Mouse (Mus musculus) embryonic facial prominence, embryonic 13.5 days (tissue): ENCODE measurements around the gene Kif1bp. TPM values are rescaled to one million over a fixed set of nuclear protein-coding genes. Genes with fewer than 3 reads are reported as not detected.
"Not testable (repeated sequence)": the region's sequence is repeated elsewhere in the genome, so short reads cannot be mapped to it uniquely, and the experiment has no call there.

Experiments
- ATAC-seq: fragments of 200-750 bp; cut with Nextera tagmentation; 2 replicates; pipeline ENCODE4 v1.8.0; 2017; ENCODE audit warnings: low read depth; ENCODE audit not compliant: insufficient number of reproducible peaks, insufficient read depth, low FRiP score, low TSS enrichment
- H3K27ac ChIP-seq: fragments of 300-500 bp; sonication (generic); 2 replicates; pipeline ENCODE4 v1.5.1; 2015; ENCODE audit warnings: moderate library complexity, mild to moderate bottlenecking, inconsistent platforms
- H3K27me3 ChIP-seq: fragments of 300-500 bp; sonication (generic); 2 replicates; pipeline ENCODE4 v1.6.1; 2015; ENCODE audit warnings: mild to moderate bottlenecking, inconsistent platforms
- H3K36me3 ChIP-seq: fragments of 300-500 bp; sonication (generic); 2 replicates; pipeline ENCODE4 v1.6.1; 2015; ENCODE audit warnings: mild to moderate bottlenecking, inconsistent platforms
- H3K4me1 ChIP-seq: fragments of 300-500 bp; sonication (generic); 2 replicates; pipeline ENCODE4 v1.6.1; 2015; ENCODE audit warnings: inconsistent platforms
- H3K4me2 ChIP-seq: fragments of 300-500 bp; sonication (generic); 2 replicates; pipeline ENCODE4 v1.6.1; 2015; ENCODE audit warnings: moderate library complexity, mild to moderate bottlenecking, inconsistent platforms
- H3K4me3 ChIP-seq: fragments of 300-500 bp; sonication (generic); 2 replicates; pipeline ENCODE4 v1.5.1; 2015; ENCODE audit warnings: mild to moderate bottlenecking, inconsistent platforms
- H3K9ac ChIP-seq: fragments of 300-500 bp; sonication (generic); 2 replicates; pipeline ENCODE4 v1.6.1; 2015; ENCODE audit warnings: mild to moderate bottlenecking, inconsistent platforms
- H3K9me3 ChIP-seq: fragments of 300-500 bp; sonication (generic); 2 replicates; pipeline ENCODE4 v1.6.1; 2016; ENCODE audit warnings: inconsistent platforms
- WGBS: fragments of 180-500 bp; shearing (Covaris S2); methylation state at CpG from one replicate; pipeline ENCODE4 v1.1.7; 2015; ENCODE audit warnings: mixed read lengths; 5-methylcytosine and 5-hydroxymethylcytosine counted together
- polyA plus RNA-seq: library from polyadenylated mRNA; unstranded; fragments of >200 nt; fragmentation: Nextera tagmentation; extraction: Ambion mirVana; gene quantifications from 2 replicates; pipeline ENCODE4 v1.2.1, GENCODE M21; 2015

Kif1bp gene
- polyA plus RNA-seq, 1 experiment from 2014 or later: 38.5 TPM

GRCm38 (mm10) chr10:62507591-62508308 is 70.5 kb downstream of the Kif1bp start:
- H3K4me2 ChIP-seq: peak overlapping the region; percentile 64
- peak overlapping the region; percentile 33 for H3K4me3 ChIP-seq
- ATAC-seq: no peak
- H3K4me1 ChIP-seq: 0 out of 2 replicates have a peak, but pooled peaks cover 6% of the 10 kb centered on the region
- H3K27ac ChIP-seq: no peak overlapping the region
- WGBS: 13% methylated on average over 18 of the region's 18 CpGs
- peak overlapping the region; percentile 59 for H3K9ac ChIP-seq
- no peaks in the 10 kb centered on the region for H3K36me3 ChIP-seq
- peaks cover 23% of the 10 kb centered on the region for H3K27me3 ChIP-seq
- no peaks in the 10 kb centered on the region for H3K9me3 ChIP-seq

GRCm38 (mm10) chr10:62507071-62507470 is 71.2 kb downstream of the Kif1bp start:
- no peak overlapping the region for H3K4me2 ChIP-seq
- no peak for ATAC-seq

DNA sequence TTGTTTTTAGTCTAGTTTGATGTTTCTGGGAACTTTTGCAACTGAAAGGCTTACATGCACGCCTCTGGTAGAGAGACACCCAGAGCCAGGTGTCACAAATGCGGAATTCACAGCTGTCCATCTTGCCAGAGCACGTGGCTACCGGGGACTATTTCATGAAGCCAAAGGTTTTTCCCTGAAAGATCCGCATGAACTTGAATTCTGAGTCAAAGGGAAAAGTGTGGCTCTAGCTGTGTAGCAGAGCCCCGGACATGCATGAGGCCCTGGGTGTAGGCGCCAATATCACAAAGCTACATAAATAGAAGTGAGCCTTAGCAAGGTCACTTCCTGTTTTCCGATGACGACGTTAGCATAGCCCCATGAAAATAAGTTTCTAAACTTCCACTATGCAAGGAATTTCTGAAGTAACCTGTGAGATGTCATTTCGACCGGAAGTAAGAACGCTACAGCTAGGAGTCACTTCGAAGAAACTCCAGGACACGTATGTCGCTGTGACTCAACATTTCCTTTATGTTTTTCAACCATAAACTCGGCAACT is 72.2 kb downstream of the Kif1bp start:
- H3K9ac ChIP-seq: no peak overlapping the region
- no peak overlapping the region for H3K4me2 ChIP-seq
- 0 out of 2 replicates have a peak, but pooled peaks cover 6% of the 10 kb centered on the region for H3K4me1 ChIP-seq
- H3K9me3 ChIP-seq: no peaks in the 10 kb centered on the region
- peaks cover 23% of the 10 kb centered on the region for H3K27me3 ChIP-seq
- ATAC-seq: no peak
- H3K4me3 ChIP-seq: no peak overlapping the region
- no peak overlapping the region for H3K27ac ChIP-seq
- no peaks in the 10 kb centered on the region for H3K36me3 ChIP-seq
- 83% methylated on average over 17 of the region's 17 CpGs for WGBS

More at GRCm38 (mm10) chr10:62507071-62507470, 71.2 kb downstream of the Kif1bp start:
- Histone ChIP-seq H3K9ac (no peak overlapping the region), H3K27me3 (peaks cover 23% of the 10 kb centered on the region), H3K4me1 (0 out of 2 replicates have a peak, but pooled peaks cover 6% of the 10 kb centered on the region), H3K9me3 (no peaks in the 10 kb centered on the region), H3K4me3 (no peak overlapping the region), H3K36me3 (no peaks in the 10 kb centered on the region), H3K27ac (no peak overlapping the region)
- WGBS: 85% methylated on average over 4 of the region's 4 CpGs

- Histone ChIP-seq H3K36me3 (no peaks in the 10 kb centered on the region), H3K27me3 (peaks cover 23% of the 10 kb centered on the region), H3K9ac (no peak overlapping the region), H3K27ac (no peak overlapping the region), H3K4me2 (no peak overlapping the region), H3K4me3 (no peak overlapping the region), H3K4me1 (0 out of 2 replicates have a peak, but pooled peaks cover 6% of the 10 kb centered on the region), H3K9me3 (no peaks in the 10 kb centered on the region)
- ATAC-seq: no peak
- 79% methylated on average over 9 of the region's 9 CpGs for WGBS
These were observed 72.9 kb downstream of the Kif1bp start for GRCm38 (mm10) chr10:62505224-62505983.

DNA sequence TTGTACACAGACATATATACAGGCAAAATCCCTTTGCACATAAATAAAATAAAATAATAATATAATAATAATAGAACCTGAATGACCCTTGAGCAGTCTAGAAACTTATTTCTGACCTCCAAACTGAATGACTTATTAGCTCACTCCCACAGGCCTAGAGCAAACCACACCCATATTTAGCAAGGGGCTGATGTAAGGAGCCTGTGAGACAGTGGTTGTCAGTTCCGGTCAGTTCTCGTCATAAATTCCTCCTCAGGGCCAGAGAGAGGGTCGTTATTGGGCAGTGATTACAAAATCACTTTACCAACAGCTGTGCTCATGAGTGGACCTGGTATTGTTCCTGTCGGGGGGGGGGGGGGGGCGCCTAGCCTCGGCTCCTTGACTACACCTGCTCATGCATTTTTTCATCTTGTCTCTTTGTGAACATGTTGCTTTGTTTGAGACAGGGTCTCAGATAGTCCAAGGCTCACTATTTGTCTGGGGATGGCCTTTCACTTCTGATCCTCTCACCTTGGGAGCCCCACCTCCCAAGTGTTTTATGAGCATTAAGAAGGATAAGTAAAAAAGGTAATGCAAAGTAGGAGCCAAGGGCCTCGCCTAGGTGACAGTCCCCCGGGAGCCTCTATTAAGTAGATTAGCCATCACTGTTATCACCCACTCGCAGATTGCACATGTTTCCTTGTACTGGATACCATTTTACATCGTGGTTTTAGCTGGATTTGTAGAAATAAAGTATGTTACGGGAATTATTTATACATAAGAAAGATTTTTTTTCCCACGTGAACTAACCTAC is 74.2 kb downstream of the Kif1bp start:
- Histone ChIP-seq H3K27ac (no peak overlapping the region), H3K9ac (no peak overlapping the region), H3K4me2 (no peak overlapping the region), H3K27me3 (peaks cover 22% of the 10 kb centered on the region), H3K9me3 (no peaks in the 10 kb centered on the region), H3K4me3 (no peak overlapping the region), H3K4me1 (0 out of 2 replicates have a peak, but pooled peaks cover 6% of the 10 kb centered on the region), H3K36me3 (no peaks in the 10 kb centered on the region)
- 75% methylated on average over 12 of the region's 12 CpGs for WGBS
- no peak for ATAC-seq

- no peak for ATAC-seq
- 76% methylated on average over 4 of the region's 4 CpGs for WGBS
- H3K4me1 ChIP-seq: 0 out of 2 replicates have a peak, but pooled peaks cover 1% of the 10 kb centered on the region
- peaks cover 16% of the 10 kb centered on the region for H3K27me3 ChIP-seq
- no peak overlapping the region for H3K27ac ChIP-seq
- H3K9me3 ChIP-seq: no peaks in the 10 kb centered on the region
- no peak overlapping the region for H3K4me2 ChIP-seq
- H3K9ac ChIP-seq: no peak overlapping the region
- H3K36me3 ChIP-seq: no peaks in the 10 kb centered on the region
- no peak overlapping the region for H3K4me3 ChIP-seq
These were observed 74.9 kb downstream of the Kif1bp start for GRCm38 (mm10) chr10:62503353-62503752.

GRCm38 (mm10) chr10:62501951-62502350 is 76.3 kb downstream of the Kif1bp start:
- ATAC-seq: no peak

DNA sequence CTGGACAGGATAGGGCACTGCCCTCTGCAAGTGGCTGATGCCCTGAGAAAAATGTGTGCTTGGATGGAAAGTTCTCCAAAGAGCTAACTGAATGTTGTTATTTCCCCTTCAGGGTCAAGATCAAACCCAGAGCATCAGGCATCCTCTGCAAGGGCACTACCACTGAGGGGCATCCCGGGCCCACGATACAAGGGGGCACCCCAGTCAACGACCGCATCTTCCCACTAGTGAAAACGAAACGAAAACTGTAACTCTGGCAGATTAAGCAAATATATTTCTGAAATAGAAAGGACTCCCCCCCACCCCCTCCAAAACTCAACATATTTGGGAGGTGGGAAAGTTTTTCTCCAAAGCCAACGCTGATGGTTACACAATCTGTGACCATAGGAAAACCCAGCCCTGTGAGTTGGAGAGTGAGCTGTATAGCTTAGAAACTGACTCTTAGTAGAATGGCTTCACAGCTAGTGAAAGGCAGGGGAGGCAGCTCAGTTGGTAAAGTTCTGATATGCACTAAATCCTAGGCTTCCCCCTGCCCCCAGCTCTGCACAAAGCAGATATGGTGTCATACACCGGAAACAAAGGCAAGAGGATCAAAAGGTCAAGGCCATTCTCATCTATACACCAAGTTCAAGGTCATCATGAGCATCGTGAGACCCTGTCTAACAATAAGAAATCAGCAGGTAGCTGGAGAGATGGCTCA is 77.2 kb downstream of the Kif1bp start:
- Histone ChIP-seq H3K36me3 (no peaks in the 10 kb centered on the region), H3K27ac (no peak overlapping the region), H3K27me3 (peaks cover 2% of the 10 kb centered on the region; the same call in 1 of the 2 replicates), H3K9me3 (no peaks in the 10 kb centered on the region), H3K4me2 (no peak overlapping the region), H3K4me3 (no peak overlapping the region), H3K4me1 (no peaks in the 10 kb centered on the region), H3K9ac (no peak overlapping the region)
- 91% methylated on average over 9 of the region's 9 CpGs for WGBS
- no peak for ATAC-seq

More at GRCm38 (mm10) chr10:62501951-62502350, 76.3 kb downstream of the Kif1bp start:
- Histone ChIP-seq H3K27ac (no peak overlapping the region), H3K4me2 (no peak overlapping the region), H3K4me1 (no peaks in the 10 kb centered on the region), H3K36me3 (no peaks in the 10 kb centered on the region), H3K9me3 (no peaks in the 10 kb centered on the region), H3K4me3 (no peak overlapping the region), H3K9ac (no peak overlapping the region), H3K27me3 (peaks cover 7% of the 10 kb centered on the region)
- 80% methylated on average over 7 of the region's 7 CpGs for WGBS

DNA sequence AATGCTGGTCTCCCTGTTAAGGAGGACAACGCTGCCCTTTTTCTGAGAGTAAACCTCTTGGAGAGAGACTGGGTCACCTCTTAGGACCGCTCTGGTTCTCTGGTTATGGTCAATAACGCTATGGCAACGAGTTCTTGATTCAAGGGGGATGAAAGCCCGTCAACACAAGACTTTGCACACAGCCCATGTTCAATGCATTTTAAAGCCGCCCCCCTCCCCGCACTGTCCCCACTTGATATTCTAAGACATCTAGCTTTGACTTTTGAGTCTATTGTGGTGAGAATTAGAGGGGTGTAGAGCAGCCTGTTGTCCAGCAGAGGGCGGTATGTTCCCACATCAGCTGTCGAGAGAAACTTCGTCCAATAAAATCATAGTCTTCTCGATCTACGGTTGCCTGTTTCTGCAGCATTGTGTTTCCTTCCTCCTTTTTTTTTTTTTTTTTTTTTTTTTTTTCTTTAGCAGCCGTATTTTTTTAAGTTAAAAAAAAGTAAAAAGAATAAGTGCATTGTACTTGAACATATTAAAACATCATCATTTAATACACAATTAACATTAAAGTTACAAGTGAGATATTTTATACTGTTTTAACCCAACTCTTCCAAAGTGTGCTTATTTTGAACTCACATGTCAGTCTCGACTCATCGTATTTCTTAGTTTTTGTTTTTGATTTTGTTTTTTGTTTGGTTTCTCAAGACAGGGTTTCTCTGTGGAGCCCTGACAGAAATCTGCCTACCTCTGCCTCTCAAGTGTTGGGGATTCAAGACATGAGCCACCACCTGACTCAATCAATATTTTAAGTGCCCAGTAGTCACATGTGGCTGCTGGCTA is 78.0 kb downstream of the Kif1bp start:
- WGBS: 21% methylated on average over 15 of the region's 15 CpGs
- no peak overlapping the region for H3K4me2 ChIP-seq
- H3K4me3 ChIP-seq: no peak overlapping the region
- H3K9ac ChIP-seq: no peak overlapping the region
- no peak overlapping the region for H3K27ac ChIP-seq
- no peaks in the 10 kb centered on the region for H3K27me3 ChIP-seq
- no peaks in the 10 kb centered on the region for H3K9me3 ChIP-seq
- no peak for ATAC-seq
- H3K36me3 ChIP-seq: no peaks in the 10 kb centered on the region
- H3K4me1 ChIP-seq: no peaks in the 10 kb centered on the region

DNA sequence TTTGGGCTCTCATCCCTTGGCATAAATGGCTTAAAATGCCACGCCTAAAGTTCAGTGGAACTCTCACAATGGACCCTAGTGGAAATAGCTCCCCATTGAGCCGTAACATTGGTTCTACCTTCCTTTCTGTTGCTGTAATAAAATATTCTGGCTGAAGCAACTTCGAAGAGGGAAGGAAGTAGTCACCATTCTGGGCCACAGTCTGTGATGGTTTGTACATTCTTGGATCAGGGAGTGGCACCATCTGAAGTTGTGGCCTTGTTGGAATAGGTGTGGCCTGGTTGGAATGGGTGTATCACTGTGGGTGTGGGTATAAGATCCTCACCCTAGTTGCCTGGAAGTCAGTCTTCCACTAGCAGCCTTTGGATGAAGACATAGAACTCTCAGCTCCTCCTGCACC is 86.6 kb downstream of the Kif1bp start:
- not testable (repeated sequence) for H3K36me3 ChIP-seq, ATAC-seq, H3K27ac ChIP-seq, H3K4me3 ChIP-seq, H3K9ac ChIP-seq, H3K9me3 ChIP-seq, H3K4me2 ChIP-seq, H3K27me3 ChIP-seq, H3K4me1 ChIP-seq
- 83% methylated on average over 3 of the region's 3 CpGs for WGBS
